Mouse (Mus musculus): Measurements from ENCODE around the gene Ticrr.

- TF ChIP-seq CTCF (IDR thresholded peaks at IDR 0.05; ENCODE audit: low read depth, low read length), result no peak
- TF ChIP-seq POLR2A (IDR thresholded peaks at IDR 0.05; ENCODE audit: extremely low read depth, insufficient read depth, low read length), result no peak
Observed at GRCm38 (mm10) chr7:79615008-79615407, 45.0 kb upstream of the Ticrr start.

All from liver, adult 2 months (tissue).